Mouse (Mus musculus) right cerebral cortex, postnatal 25 days (tissue): ENCODE data around the gene Pcsk2.

Source experiments
- DNase-seq: peaks from one replicate; pipeline ENCODE4 v3.0.0; 2022

The Pcsk2 gene

GRCm38 (mm10) chr2:143646001-143646400 lies 100.0 kb downstream of the Pcsk2 start:
- no peak for DNase-seq

- DNase-seq: no peak
Observed at GRCm38 (mm10) chr2:143654621-143655020, 108.7 kb downstream of the Pcsk2 start.

DNA sequence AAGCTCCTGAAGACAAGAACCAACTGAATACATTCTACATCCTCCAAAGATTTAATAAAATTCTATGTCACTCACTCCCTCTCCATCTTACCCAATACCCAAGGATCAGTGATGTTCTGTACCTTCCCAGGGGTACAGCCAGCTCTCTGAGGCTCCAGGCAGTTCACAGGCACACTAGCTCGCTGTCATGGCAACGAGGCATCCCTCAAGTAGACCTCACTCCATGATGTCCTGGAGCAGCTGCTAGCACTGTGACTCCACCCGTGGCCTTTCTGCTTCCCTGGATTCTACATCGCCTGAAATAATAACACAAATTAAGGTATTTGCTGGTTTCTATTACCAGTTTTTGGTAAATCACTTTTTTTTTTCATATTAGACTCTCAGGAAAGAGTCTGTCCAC lies 111.0 kb downstream of the Pcsk2 start:
- DNase-seq: no peak

GRCm38 (mm10) chr2:143666785-143667184 lies 120.8 kb downstream of the Pcsk2 start:
- DNase-seq: no peak

GRCm38 (mm10) chr2:143677869-143678268 lies 131.9 kb downstream of the Pcsk2 start:
- DNase-seq: no peak

DNA sequence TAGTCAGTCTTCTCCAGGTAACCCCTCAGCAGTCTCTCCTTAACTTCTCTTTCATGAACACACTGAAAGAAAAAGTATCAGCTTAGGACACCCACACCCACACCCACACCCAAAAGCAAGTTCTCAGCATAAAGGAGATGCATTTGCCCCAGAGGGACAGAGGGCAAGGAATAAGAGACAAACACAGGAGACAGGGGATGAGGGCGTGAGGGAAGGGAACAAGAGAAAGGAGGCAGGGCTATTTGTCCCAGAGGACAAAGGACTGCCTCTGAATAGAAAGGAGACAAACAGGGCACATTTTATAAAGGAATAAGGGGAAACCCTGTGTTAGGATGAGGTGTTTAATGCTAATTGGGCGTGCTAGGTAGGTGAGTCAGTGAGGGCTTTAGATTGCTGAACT lies 133.6 kb downstream of the Pcsk2 start:
- DNase-seq: no peak

DNA sequence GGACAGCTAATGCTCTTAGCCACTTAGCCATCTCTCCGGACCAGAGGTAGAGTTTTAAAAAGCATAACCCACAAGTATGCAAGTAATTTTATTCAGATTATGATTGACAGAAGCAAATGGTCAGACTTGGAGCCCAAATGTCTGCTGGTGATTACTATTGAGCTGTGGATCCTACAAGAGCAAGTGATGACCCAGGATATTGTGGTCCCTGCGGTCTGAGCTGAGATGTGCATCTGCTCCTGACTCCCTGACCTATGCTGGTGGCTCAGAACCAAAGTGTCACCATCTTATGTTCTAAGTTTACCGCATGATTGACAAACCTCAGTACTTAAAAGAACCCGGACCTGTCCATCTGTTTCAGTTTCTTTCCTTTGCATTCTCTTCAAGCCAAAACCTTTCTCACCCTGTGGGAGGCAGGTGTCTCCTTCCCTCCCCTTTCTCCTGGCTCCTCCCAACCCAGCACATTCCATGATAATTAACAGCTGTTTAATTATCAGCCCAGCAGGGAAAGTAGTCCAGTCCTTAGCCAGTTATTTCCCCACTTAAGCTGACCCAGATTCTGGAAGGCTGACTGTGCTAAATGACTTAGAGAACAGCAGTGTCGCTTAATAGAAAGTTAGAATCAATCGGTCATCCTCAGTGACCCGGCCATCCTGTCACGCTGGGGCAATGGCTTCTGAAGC lies 136.1 kb downstream of the Pcsk2 start:
- DNase-seq: no peak

GRCm38 (mm10) chr2:143683513-143683912 lies 137.6 kb downstream of the Pcsk2 start:
- no peak for DNase-seq

DNA sequence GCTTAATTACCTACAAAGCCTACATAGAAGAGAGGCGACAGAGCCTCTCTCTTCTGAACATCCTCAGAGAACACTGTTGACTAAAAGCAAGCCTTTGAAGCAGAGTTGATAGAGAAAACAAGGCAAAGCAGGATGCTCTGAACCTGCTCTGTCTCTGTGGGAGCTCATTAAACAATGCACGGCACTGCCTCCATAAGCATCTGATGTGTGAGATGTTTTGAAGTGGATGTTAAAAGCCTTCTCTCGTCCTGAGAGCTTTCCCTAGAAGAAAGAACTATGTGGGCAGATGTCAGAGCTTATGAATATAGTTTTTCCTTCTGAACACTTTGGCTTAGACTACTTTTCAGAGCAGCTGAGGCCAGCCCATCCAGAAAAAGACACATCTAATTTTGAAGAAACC lies 145.3 kb downstream of the Pcsk2 start:
- no peak for DNase-seq

- DNase-seq: peak; percentile 39
Observed at GRCm38 (mm10) chr2:143696026-143696557, 150.1 kb downstream of the Pcsk2 start.

GRCm38 (mm10) chr2:143696704-143697103 lies 150.7 kb downstream of the Pcsk2 start:
- no peak for DNase-seq

DNA sequence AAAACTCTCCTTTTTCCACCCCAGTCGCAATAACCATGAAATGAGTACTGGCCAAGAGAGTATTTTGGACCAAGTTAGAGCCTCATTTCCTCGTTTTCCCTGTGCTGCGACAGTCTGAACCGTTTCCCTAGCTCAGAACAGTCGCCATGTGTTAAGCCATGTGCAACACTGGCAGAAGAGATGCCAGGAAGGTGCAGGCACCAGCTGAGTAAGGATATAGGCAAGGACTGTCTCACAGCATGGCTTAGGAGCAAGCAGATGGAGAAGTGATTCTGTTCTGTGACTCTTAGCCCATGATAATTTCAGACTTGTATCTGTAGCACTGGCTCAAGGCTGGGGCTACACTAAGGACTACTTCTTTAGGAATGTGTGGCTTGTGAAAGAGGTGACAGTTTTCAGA lies 155.2 kb downstream of the Pcsk2 start:
- DNase-seq: peak; percentile 33

- DNase-seq: no peak
Observed at GRCm38 (mm10) chr2:143702931-143703344, 157.0 kb downstream of the Pcsk2 start.

GRCm38 (mm10) chr2:143708205-143708604 lies 162.2 kb downstream of the Pcsk2 start:
- no peak for DNase-seq

GRCm38 (mm10) chr2:143709249-143709648 lies 163.3 kb downstream of the Pcsk2 start:
- no peak for DNase-seq

GRCm38 (mm10) chr2:143709979-143710378 lies 164.0 kb downstream of the Pcsk2 start:
- DNase-seq: no peak

DNA sequence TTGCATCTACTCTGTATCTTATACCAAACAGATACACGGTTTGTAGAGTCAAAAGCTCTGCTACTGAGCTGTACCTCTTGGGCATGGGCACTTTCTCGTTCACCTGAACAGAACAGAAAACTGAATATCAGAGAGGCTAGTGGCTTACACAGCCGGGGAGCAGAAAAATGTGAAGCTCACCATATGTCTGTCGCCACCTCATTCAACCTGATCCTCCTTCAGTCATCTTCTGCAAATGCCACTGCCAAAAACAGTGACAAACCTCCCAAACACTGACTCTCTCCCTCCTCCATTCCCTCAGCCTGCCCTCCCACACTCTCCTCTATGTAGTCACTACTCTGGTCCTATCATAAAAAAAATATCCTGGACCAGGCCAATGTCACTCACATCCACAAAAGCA lies 165.9 kb downstream of the Pcsk2 start:
- DNase-seq: peak; percentile 26

GRCm38 (mm10) chr2:143712901-143713300 lies 166.9 kb downstream of the Pcsk2 start:
- no peak for DNase-seq

GRCm38 (mm10) chr2:143713902-143714301 lies 167.9 kb downstream of the Pcsk2 start:
- DNase-seq: no peak

DNA sequence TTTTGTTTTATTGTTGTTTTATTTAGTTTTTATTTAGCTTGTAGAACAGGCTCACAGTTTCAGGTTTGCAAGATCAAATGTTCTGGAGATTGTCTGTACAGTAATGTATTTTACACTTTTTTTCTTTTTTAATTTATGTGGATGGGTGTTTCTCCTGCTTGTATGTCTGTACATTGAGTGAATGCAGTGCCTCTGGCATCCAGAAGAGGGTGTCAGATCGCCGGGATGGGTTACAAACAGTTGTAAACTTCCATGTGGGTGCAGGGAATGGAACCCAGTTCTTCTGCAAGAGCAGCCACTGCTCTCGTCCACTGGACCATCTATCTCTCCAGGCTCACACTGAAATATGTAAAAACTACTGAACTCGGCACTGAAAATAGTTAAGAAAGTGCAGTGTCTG lies 169.2 kb downstream of the Pcsk2 start:
- no peak for DNase-seq

GRCm38 (mm10) chr2:143723231-143723630 lies 177.3 kb downstream of the Pcsk2 start:
- no peak for DNase-seq

DNA sequence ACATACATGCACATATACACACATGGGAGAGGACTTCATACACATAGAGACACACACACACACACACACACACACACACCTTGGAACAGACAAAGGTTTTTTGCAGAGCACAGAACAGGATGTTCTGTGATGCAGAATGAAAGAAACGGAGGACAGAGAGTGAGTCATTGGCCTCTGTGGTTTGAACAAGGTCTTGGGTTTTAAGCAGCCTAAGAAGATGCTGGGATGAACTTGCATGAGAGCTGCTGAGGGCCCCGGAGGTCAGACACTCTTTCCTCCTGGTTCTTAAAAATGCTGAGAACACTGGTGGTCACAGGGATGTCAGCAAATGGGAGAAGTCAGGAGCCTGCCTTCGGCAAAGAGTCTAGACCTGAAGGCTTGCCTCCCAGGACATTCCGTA lies 178.1 kb downstream of the Pcsk2 start:
- DNase-seq: no peak

- no peak for DNase-seq
Observed at GRCm38 (mm10) chr2:143724720-143725119, 178.8 kb downstream of the Pcsk2 start.

DNA sequence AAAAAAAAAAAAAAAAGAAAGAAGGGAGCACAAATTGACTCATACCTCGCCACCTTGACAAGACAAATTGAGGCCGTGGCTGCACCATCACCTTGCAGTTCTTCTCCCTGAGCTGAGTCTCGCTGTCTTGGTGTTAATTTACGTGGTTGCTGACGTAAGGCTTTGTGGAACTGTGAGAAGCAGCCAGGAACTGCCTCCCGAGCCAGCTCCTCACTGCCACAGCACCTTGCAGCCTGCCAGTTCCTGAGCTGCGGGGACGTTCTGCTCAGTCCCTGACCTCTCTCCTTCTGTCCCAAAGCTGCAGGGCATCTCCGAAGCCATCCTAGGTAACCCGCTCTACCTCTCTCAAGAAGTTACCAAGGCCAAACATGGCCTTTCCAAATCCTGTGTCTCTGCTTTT lies 186.5 kb downstream of the Pcsk2 start:
- no peak for DNase-seq

- DNase-seq: no peak
Observed at GRCm38 (mm10) chr2:143735442-143735841, 189.5 kb downstream of the Pcsk2 start.
